Mouse (Mus musculus): Measurements from ENCODE around the gene Cisd3.

DNA sequence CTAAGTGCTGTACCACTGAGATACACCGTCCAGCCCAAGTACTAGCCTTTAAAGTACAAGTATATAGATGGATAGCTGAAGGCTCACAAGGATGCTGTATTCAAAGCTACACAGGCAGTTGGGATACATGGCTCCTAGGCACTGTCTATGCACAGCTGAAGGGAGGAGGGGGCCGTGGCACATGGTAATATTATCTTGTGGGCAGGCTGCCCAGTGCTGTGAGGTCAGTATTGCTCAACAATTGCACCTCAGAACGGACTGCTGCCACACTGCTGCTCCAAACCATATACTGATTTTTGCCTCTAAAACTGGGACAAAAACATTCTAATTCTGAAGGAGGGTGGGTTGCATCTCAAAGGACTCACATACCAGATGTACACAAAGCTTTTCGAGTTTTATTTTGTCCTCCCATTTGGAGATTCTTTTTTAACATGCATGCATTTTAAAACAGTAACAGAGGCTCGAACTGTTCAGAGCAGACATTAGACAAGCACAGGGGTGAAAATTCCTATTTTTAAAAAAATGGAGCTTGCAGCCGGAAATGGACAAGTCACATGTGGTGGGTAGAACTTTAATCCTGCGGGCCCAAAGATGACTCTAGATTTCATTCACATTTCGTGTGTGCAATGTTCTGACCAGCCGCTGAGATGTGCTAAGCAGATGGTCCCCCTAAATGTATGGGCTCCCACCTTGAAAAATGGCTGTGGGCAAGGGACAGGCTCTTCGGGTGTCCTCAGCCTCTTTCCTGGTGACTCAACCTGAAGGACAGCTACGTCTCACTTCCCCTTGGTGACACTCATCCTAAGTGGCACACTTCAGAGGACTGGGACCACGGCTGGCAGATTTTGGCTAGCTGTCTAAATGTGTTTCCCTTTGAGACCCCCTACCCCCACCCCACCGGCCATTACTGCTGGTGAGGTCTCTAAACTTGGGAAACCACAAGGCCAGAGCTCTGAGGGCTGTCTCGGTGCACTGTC is 29.4 kb downstream of the Cisd3 start:
- TF ChIP-seq EP300 (IDR thresholded peaks at IDR 0.05) (no peak), CTCF (IDR thresholded peaks at IDR 0.05) (no peak)

All from lung, postnatal 0 days (tissue).